17 mouse cellular contexts compared by ENCODE assay signal in the genomic region with DNA sequence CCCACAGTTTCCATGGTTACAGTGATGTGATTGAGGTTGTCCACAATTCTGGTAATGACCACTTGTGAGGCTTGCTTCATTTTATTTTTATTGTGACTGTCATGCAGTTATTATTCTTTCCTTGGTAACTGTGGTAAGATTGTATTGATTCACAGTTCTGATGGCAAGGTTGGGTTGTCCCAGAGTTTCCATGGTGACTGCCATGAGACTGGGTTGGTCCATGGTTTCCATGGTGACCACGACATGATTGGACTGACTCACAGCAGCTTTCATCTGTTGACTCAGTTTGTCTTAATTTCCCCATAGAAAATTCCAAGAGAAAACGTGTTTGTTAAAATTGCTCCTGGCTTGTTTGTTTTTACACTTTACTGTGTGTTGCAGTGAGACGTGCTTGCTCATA.
DNase-seq lines count a peak whose midpoint lies in the region; ATAC-seq and TF ChIP-seq lines count a peak whose summit lies in the region.
"Had no signal": no experiment of that assay in that cellular context is flagged by ENCODE, and none has a peak within 500 bp of the region (broad histone marks: within the 10 kb centered on the region; RNA-seq: fewer than 3 reads in every experiment).

No protein-coding gene starts in this region.

- no peaks in the 10 kb centered on the region for H3K36me3 ChIP-seq in forebrain, postnatal 0 days (ENCODE audit: insufficient read depth)
- H3K36me3 ChIP-seq in midbrain, embryonic 16.5 days (ENCODE audit: control insufficient read depth, insufficient read depth, low read length) = no peaks in the 10 kb centered on the region
- H3K36me3 ChIP-seq: embryonic facial prominence, embryonic 15.5 days; G1E; heart, embryonic 10.5 days had no signal

- no peaks in the 10 kb centered on the region for H3K27me3 ChIP-seq in forebrain, postnatal 0 days (ENCODE audit: insufficient read depth, low read length)
- H3K27me3 ChIP-seq in midbrain, embryonic 16.5 days (ENCODE audit: control insufficient read depth, insufficient read depth, low read depth, low read length) = no peaks in the 10 kb centered on the region
- H3K27me3 ChIP-seq: embryonic facial prominence, embryonic 15.5 days had no signal

- TF ChIP-seq POLR2A in brain, embryonic 14.5 days (IDR thresholded peaks at IDR 0.05; ENCODE audit: borderline replicate concordance, extremely low read depth, insufficient read depth, insufficient read length, poor library complexity, severe bottlenecking) = no peak

- H3K4me2 ChIP-seq in forebrain, postnatal 0 days (ENCODE audit: low read depth) = no peak overlapping the region
- no peak overlapping the region for H3K4me2 ChIP-seq in midbrain, embryonic 16.5 days (ENCODE audit: low read length)
- H3K4me2 ChIP-seq: embryonic facial prominence, embryonic 15.5 days had no signal

- H3K27ac ChIP-seq in forebrain, postnatal 0 days (ENCODE audit: low read depth, low read length) = no peak overlapping the region; the same call in 1 of the 2 replicates
- peak overlapping the region; percentile 48; the same call in 1 of the 2 replicates for H3K27ac ChIP-seq in midbrain, embryonic 16.5 days (ENCODE audit: low read length)
- H3K27ac ChIP-seq: embryonic facial prominence, embryonic 15.5 days; heart, embryonic 10.5 days; kidney, postnatal 0 days; liver, embryonic 14.5 days had no signal

- H3K4me3 ChIP-seq in forebrain, postnatal 0 days (ENCODE audit: low read depth, low read length) = no peak overlapping the region
- H3K4me3 ChIP-seq in midbrain, embryonic 16.5 days (ENCODE audit: low read depth, low read length) = no peak overlapping the region
- H3K4me3 ChIP-seq: embryonic facial prominence, embryonic 15.5 days; heart, embryonic 10.5 days had no signal

- ATAC-seq in forebrain, postnatal 0 days = peak; percentile 81
- ATAC-seq in midbrain, embryonic 16.5 days = peak; percentile 55; the same call in 1 of the 2 replicates
- ATAC-seq: intestine, embryonic 16.5 days had no signal

- 44% methylated on average over 3 of the region's 3 CpGs for whole genome bisulfite sequencing in forebrain, postnatal 0 days
- WGBS in midbrain, embryonic 16.5 days = 59% methylated on average over 3 of the region's 3 CpGs

- H3K9ac ChIP-seq in forebrain, postnatal 0 days = no peak overlapping the region
- no peak overlapping the region for H3K9ac ChIP-seq in midbrain, embryonic 16.5 days (ENCODE audit: low read depth, low read length)
- H3K9ac ChIP-seq: embryonic facial prominence, embryonic 15.5 days; liver, embryonic 14.5 days had no signal

- TF ChIP-seq CTCF in brain, embryonic 14.5 days (IDR thresholded peaks at IDR 0.05; ENCODE audit: borderline replicate concordance, extremely low read depth, insufficient read depth, insufficient read length) = no peak
- no peak for TF ChIP-seq CTCF in forebrain, postnatal 0 days (IDR thresholded peaks at IDR 0.05; ENCODE audit: low read depth)

- H3K4me1 ChIP-seq in forebrain, postnatal 0 days (ENCODE audit: insufficient read depth) = no peaks in the 10 kb centered on the region; the same call in 1 of the 2 replicates
- peaks cover 15% of the 10 kb centered on the region for H3K4me1 ChIP-seq in midbrain, embryonic 16.5 days (ENCODE audit: control insufficient read depth, insufficient read depth, low read length)
- H3K4me1 ChIP-seq: embryonic facial prominence, embryonic 15.5 days; heart, embryonic 10.5 days had no signal

- H3K9me3 ChIP-seq in forebrain, postnatal 0 days (ENCODE audit: low read length) = no peaks in the 10 kb centered on the region
- no peaks in the 10 kb centered on the region for H3K9me3 ChIP-seq in midbrain, embryonic 16.5 days (replicated peaks; ENCODE audit: control insufficient read depth, low read length, poor library complexity, severe bottlenecking)
- H3K9me3 ChIP-seq: embryonic facial prominence, embryonic 15.5 days; heart, embryonic 10.5 days had no signal

- peak; percentile 34 to 46 for DNase-seq in layer of hippocampus, adult 18-20 months (ENCODE audit: low spot score in 2 of 2)
- DNase-seq in layer of hippocampus, postnatal 10 days (ENCODE audit: low spot score in 2 of 2) = no peak
- peak; percentile 67 for DNase-seq in brain, embryonic 14.5 days (ENCODE audit: low read depth)
- DNase-seq in forebrain, postnatal 0 days = peak; percentile 46
- DNase-seq in spleen, postnatal 14 days (ENCODE audit: low spot score in 2 of 2) = no peak
- no peak for DNase-seq in liver
- DNase-seq: adrenal gland, adult 2 months; cerebellum, adult 2 months; gastrocnemius, postnatal 25 days; lung, postnatal 14 days had no signal

Comparison
In these comparisons a context has a peak if more than half of its experiments do, and no peak if none do; other contexts are left out.
1. DNase-seq: peak in layer of hippocampus, adult 18-20 months (2 of 2), brain, embryonic 14.5 days (single experiment) and forebrain, postnatal 0 days (single experiment); none in layer of hippocampus, postnatal 10 days (0 of 2), spleen, postnatal 14 days (0 of 2) and liver (single experiment).